In genomic region chr2:163491351-163491750, GRCm38 (mm10) we compare ENCODE assay signal across 22 mouse cellular contexts. TPM values are rescaled to one million over a fixed set of nuclear protein-coding genes. Genes with fewer than 3 reads are reported as not detected.
DNase-seq lines count a peak whose midpoint lies in the region; ATAC-seq and TF ChIP-seq lines count a peak whose summit lies in the region.
"Had no signal": no experiment of that assay in that cellular context is flagged by ENCODE, and none has a peak within 500 bp of the region (broad histone marks: within the 10 kb centered on the region; RNA-seq: fewer than 3 reads in every experiment).

No protein-coding gene starts in this region.

- no peaks in the 10 kb centered on the region for H3K36me3 ChIP-seq in hindbrain, postnatal 0 days (ENCODE audit: insufficient read depth, low read length)
- no peaks in the 10 kb centered on the region for H3K36me3 ChIP-seq in hindbrain, embryonic 13.5 days
- no peaks in the 10 kb centered on the region for H3K36me3 ChIP-seq in midbrain, embryonic 13.5 days
- H3K36me3 ChIP-seq in midbrain, embryonic 11.5 days (ENCODE audit: control insufficient read depth, insufficient read depth, low read length): no peaks in the 10 kb centered on the region
- no peaks in the 10 kb centered on the region for H3K36me3 ChIP-seq in forebrain, embryonic 16.5 days (ENCODE audit: control insufficient read depth, insufficient read depth)
- H3K36me3 ChIP-seq: limb, embryonic 15.5 days; stomach, embryonic 15.5 days had no signal

- 0 out of 2 replicates have a peak, but pooled peaks cover 3% of the 10 kb centered on the region for H3K4me1 ChIP-seq in hindbrain, postnatal 0 days (ENCODE audit: insufficient read depth, low read length)
- peaks cover 14% of the 10 kb centered on the region; the same call in 1 of the 2 replicates for H3K4me1 ChIP-seq in hindbrain, embryonic 13.5 days (replicated peaks)
- H3K4me1 ChIP-seq in midbrain, embryonic 13.5 days (replicated peaks): peaks cover 10% of the 10 kb centered on the region; the same call in 1 of the 2 replicates
- H3K4me1 ChIP-seq in midbrain, embryonic 11.5 days (ENCODE audit: control insufficient read depth, insufficient read depth, low read length): no peaks in the 10 kb centered on the region
- peaks cover 5% of the 10 kb centered on the region for H3K4me1 ChIP-seq in forebrain, embryonic 16.5 days (replicated peaks; ENCODE audit: control insufficient read depth, insufficient read depth, low read length)

- no peaks in the 10 kb centered on the region for H3K27me3 ChIP-seq in hindbrain, postnatal 0 days (ENCODE audit: insufficient read depth, low read length)
- H3K27me3 ChIP-seq in hindbrain, embryonic 13.5 days: no peaks in the 10 kb centered on the region
- no peaks in the 10 kb centered on the region for H3K27me3 ChIP-seq in midbrain, embryonic 13.5 days
- H3K27me3 ChIP-seq in midbrain, embryonic 11.5 days (ENCODE audit: control insufficient read depth, insufficient read depth, low read length): no peaks in the 10 kb centered on the region
- no peaks in the 10 kb centered on the region for H3K27me3 ChIP-seq in forebrain, embryonic 16.5 days (replicated peaks; ENCODE audit: control insufficient read depth, insufficient read depth, low read length)
- H3K27me3 ChIP-seq: limb, embryonic 15.5 days; stomach, embryonic 15.5 days had no signal

- no peak overlapping the region for H3K9ac ChIP-seq in hindbrain, postnatal 0 days (replicated peaks; ENCODE audit: low read length)
- H3K9ac ChIP-seq in hindbrain, embryonic 13.5 days: no peak overlapping the region; the same call in 1 of the 2 replicates
- H3K9ac ChIP-seq in midbrain, embryonic 13.5 days (replicated peaks): no peak overlapping the region
- H3K9ac ChIP-seq in midbrain, embryonic 11.5 days (ENCODE audit: low read length): no peak overlapping the region
- no peak overlapping the region for H3K9ac ChIP-seq in forebrain, embryonic 16.5 days (replicated peaks; ENCODE audit: low read depth, low read length)
- H3K9ac ChIP-seq: limb, embryonic 15.5 days; liver, postnatal 0 days; stomach, embryonic 15.5 days had no signal

- no peak overlapping the region for H3K4me2 ChIP-seq in hindbrain, postnatal 0 days (ENCODE audit: low read depth, low read length)
- H3K4me2 ChIP-seq in hindbrain, embryonic 13.5 days: no peak overlapping the region
- no peak overlapping the region for H3K4me2 ChIP-seq in midbrain, embryonic 13.5 days (replicated peaks)
- H3K4me2 ChIP-seq in midbrain, embryonic 11.5 days: no peak overlapping the region
- no peak overlapping the region for H3K4me2 ChIP-seq in forebrain, embryonic 16.5 days (ENCODE audit: low read length)
- H3K4me2 ChIP-seq: limb, embryonic 15.5 days; stomach, embryonic 15.5 days had no signal

- no peaks in the 10 kb centered on the region for H3K9me3 ChIP-seq in hindbrain, postnatal 0 days (ENCODE audit: low read length)
- no peaks in the 10 kb centered on the region for H3K9me3 ChIP-seq in hindbrain, embryonic 13.5 days
- H3K9me3 ChIP-seq in midbrain, embryonic 13.5 days: no peaks in the 10 kb centered on the region
- no peaks in the 10 kb centered on the region for H3K9me3 ChIP-seq in midbrain, embryonic 11.5 days (ENCODE audit: control insufficient read depth, low read length)
- no peaks in the 10 kb centered on the region for H3K9me3 ChIP-seq in forebrain, embryonic 16.5 days (ENCODE audit: control insufficient read depth, low read length)
- H3K9me3 ChIP-seq: limb, embryonic 15.5 days; stomach, embryonic 15.5 days had no signal

- peak; percentile 64 for ATAC-seq in hindbrain, postnatal 0 days
- no peak for ATAC-seq in hindbrain, embryonic 13.5 days (ENCODE audit: low FRiP score)
- ATAC-seq in midbrain, embryonic 13.5 days: 0 out of 2 replicates have a peak, but pooled peaks have one; percentile 45
- ATAC-seq in midbrain, embryonic 11.5 days (ENCODE audit: low FRiP score): no peak
- peak; percentile 43; the same call in 1 of the 2 replicates for ATAC-seq in forebrain, embryonic 16.5 days
- ATAC-seq: liver, postnatal 0 days had no signal

- no peak for TF ChIP-seq CTCF in hindbrain, postnatal 0 days (IDR thresholded peaks at IDR 0.05; ENCODE audit: low read depth)

- H3K4me3 ChIP-seq in hindbrain, postnatal 0 days (ENCODE audit: low read length): no peak overlapping the region
- no peak overlapping the region for H3K4me3 ChIP-seq in hindbrain, embryonic 13.5 days
- no peak overlapping the region for H3K4me3 ChIP-seq in midbrain, embryonic 13.5 days (replicated peaks)
- no peak overlapping the region for H3K4me3 ChIP-seq in midbrain, embryonic 11.5 days (ENCODE audit: low read depth, low read length)
- H3K4me3 ChIP-seq in forebrain, embryonic 16.5 days (replicated peaks; ENCODE audit: low read length): no peak overlapping the region
- H3K4me3 ChIP-seq: layer of hippocampus, adult 2 months; limb, embryonic 15.5 days; megakaryocyte, embryonic 14.5 days; stomach, embryonic 15.5 days had no signal

- no peak overlapping the region for H3K27ac ChIP-seq in hindbrain, postnatal 0 days
- no peak overlapping the region for H3K27ac ChIP-seq in hindbrain, embryonic 13.5 days
- H3K27ac ChIP-seq in midbrain, embryonic 13.5 days: no peak overlapping the region
- H3K27ac ChIP-seq in midbrain, embryonic 11.5 days (ENCODE audit: low read depth, low read length): no peak overlapping the region
- no peak overlapping the region for H3K27ac ChIP-seq in forebrain, embryonic 16.5 days (ENCODE audit: low read length)
- H3K27ac ChIP-seq: layer of hippocampus, adult 2 months; limb, embryonic 15.5 days; stomach, embryonic 15.5 days had no signal

- peak; percentile 13 for DNase-seq in embryo, embryonic 11 days
- no peak for DNase-seq in embryo, embryonic 9.5 days (ENCODE audit: extremely low spot score)
- peak; percentile 57 for DNase-seq in hindbrain, postnatal 0 days (ENCODE audit: low spot score)
- no peak for DNase-seq in midbrain, embryonic 11.5 days (ENCODE audit: low spot score, missing footprints)
- no peak for DNase-seq in adrenal gland, postnatal 14 days
- DNase-seq: adrenal gland, adult 2 months; cerebellum, adult 2 months; gastrocnemius, postnatal 36 days; kidney, adult 9 months; liver, postnatal 0 days; lung, postnatal 14 days had no signal

- 45% methylated on average over 7 of the region's 7 CpGs for WGBS in hindbrain, postnatal 0 days
- 59% methylated on average over 7 of the region's 7 CpGs for WGBS in hindbrain, embryonic 13.5 days
- 69% methylated on average over 7 of the region's 7 CpGs for WGBS in midbrain, embryonic 13.5 days
- 69% methylated on average over 7 of the region's 7 CpGs for WGBS in midbrain, embryonic 11.5 days
- WGBS in forebrain, embryonic 16.5 days: 59% methylated on average over 7 of the region's 7 CpGs

RNA-seq across cellular contexts. Expression of gene R3hdml, which starts 0.8 kb away (rescaled TPM):
- 0.73 and 2.1 TPM in 2 replicates for total RNA-seq in hindbrain, postnatal 0 days (2014; rRNA removed)
- polyA plus RNA-seq in hindbrain, postnatal 0 days (2015; fragmentation: Nextera tagmentation; extraction: Ambion mirVana): 1.0 TPM in 2 replicates
- polyA plus RNA-seq in hindbrain, embryonic 13.5 days (2015; fragmentation: Nextera tagmentation; extraction: Ambion mirVana): not detected in 2 replicates
- 0.18 TPM in 1 of 2 replicates, not detected in the other for polyA plus RNA-seq in midbrain, embryonic 13.5 days (2015; fragmentation: Nextera tagmentation; extraction: Ambion mirVana)
- polyA plus RNA-seq in midbrain, embryonic 11.5 days (2014; fragmentation: Nextera tagmentation; extraction: Ambion mirVana): not detected in 2 replicates
- not detected in 2 replicates for polyA plus RNA-seq in forebrain, embryonic 16.5 days (2015; fragmentation: Nextera tagmentation; extraction: Ambion mirVana)
- total RNA-seq in adrenal gland, postnatal 14 days (2021): not detected in 2 replicates
- total RNA-seq: adrenal gland, adult 2 months; CH12.LX; gastrocnemius, postnatal 36 days; layer of hippocampus, adult 2 months; left cerebral cortex, adult 18-20 months had no signal
- polyA plus RNA-seq: adrenal gland, adult 2 months; cerebellum, adult 2 months; heart, postnatal 0 days; liver, postnatal 0 days; spleen, adult 2 months had no signal

RNA-seq across cellular contexts. Expression of gene Hnf4a, which starts 15.3 kb away (rescaled TPM):
- 0.05 TPM in 1 of 2 replicates, not detected in the other for total RNA-seq in hindbrain, postnatal 0 days (2014; rRNA removed)
- not detected in 2 replicates for polyA plus RNA-seq in hindbrain, postnatal 0 days (2015; fragmentation: Nextera tagmentation; extraction: Ambion mirVana)
- polyA plus RNA-seq in hindbrain, embryonic 13.5 days (2015; fragmentation: Nextera tagmentation; extraction: Ambion mirVana): 0.09 TPM in 1 of 2 replicates, not detected in the other
- polyA plus RNA-seq in midbrain, embryonic 13.5 days (2015; fragmentation: Nextera tagmentation; extraction: Ambion mirVana): not detected in 2 replicates
- not detected in 2 replicates for polyA plus RNA-seq in midbrain, embryonic 11.5 days (2014; fragmentation: Nextera tagmentation; extraction: Ambion mirVana)
- 0.08 TPM in 1 of 2 replicates, not detected in the other for polyA plus RNA-seq in forebrain, embryonic 16.5 days (2015; fragmentation: Nextera tagmentation; extraction: Ambion mirVana)
- 2.0 and 28.1 TPM in 2 replicates for total RNA-seq in adrenal gland, postnatal 14 days (2021)
- total RNA-seq: CH12.LX; gastrocnemius, postnatal 36 days; layer of hippocampus, adult 2 months; left cerebral cortex, adult 18-20 months had no signal
- polyA plus RNA-seq: heart, postnatal 0 days had no signal

RNA-seq across cellular contexts. Expression of gene Fitm2, which starts 18.9 kb away (rescaled TPM):
- 26.5 and 33.2 TPM in 2 replicates for total RNA-seq in hindbrain, postnatal 0 days (2014; rRNA removed)
- polyA plus RNA-seq in hindbrain, postnatal 0 days (2015; fragmentation: Nextera tagmentation; extraction: Ambion mirVana): 14.9 and 15.1 TPM in 2 replicates
- polyA plus RNA-seq in hindbrain, embryonic 13.5 days (2015; fragmentation: Nextera tagmentation; extraction: Ambion mirVana): 14.0 and 14.1 TPM in 2 replicates
- polyA plus RNA-seq in midbrain, embryonic 13.5 days (2015; fragmentation: Nextera tagmentation; extraction: Ambion mirVana): 12.1 and 12.7 TPM in 2 replicates
- polyA plus RNA-seq in midbrain, embryonic 11.5 days (2014; fragmentation: Nextera tagmentation; extraction: Ambion mirVana): 9.3 and 9.6 TPM in 2 replicates
- polyA plus RNA-seq in forebrain, embryonic 16.5 days (2015; fragmentation: Nextera tagmentation; extraction: Ambion mirVana): 13.0 and 15.4 TPM in 2 replicates
- 82.3 and 91.4 TPM in 2 replicates for total RNA-seq in adrenal gland, postnatal 14 days (2021)

RNA-seq across cellular contexts. Expression of gene Gdap1l1, which starts 53.1 kb away (rescaled TPM):
- total RNA-seq in hindbrain, postnatal 0 days (2014; rRNA removed): 132 and 149 TPM in 2 replicates
- polyA plus RNA-seq in hindbrain, postnatal 0 days (2015; fragmentation: Nextera tagmentation; extraction: Ambion mirVana): 120 and 123 TPM in 2 replicates
- 121 and 129 TPM in 2 replicates for polyA plus RNA-seq in hindbrain, embryonic 13.5 days (2015; fragmentation: Nextera tagmentation; extraction: Ambion mirVana)
- polyA plus RNA-seq in midbrain, embryonic 13.5 days (2015; fragmentation: Nextera tagmentation; extraction: Ambion mirVana): 114 and 121 TPM in 2 replicates
- polyA plus RNA-seq in midbrain, embryonic 11.5 days (2014; fragmentation: Nextera tagmentation; extraction: Ambion mirVana): 42.8 and 42.9 TPM in 2 replicates
- 103 and 124 TPM in 2 replicates for polyA plus RNA-seq in forebrain, embryonic 16.5 days (2015; fragmentation: Nextera tagmentation; extraction: Ambion mirVana)
- total RNA-seq in adrenal gland, postnatal 14 days (2021): 5.4 TPM in 2 replicates
- total RNA-seq: CH12.LX; gastrocnemius, postnatal 36 days had no signal
- polyA plus RNA-seq: heart, postnatal 0 days; liver, postnatal 0 days had no signal

Comparison
In these comparisons a context has a peak if more than half of its experiments do, and no peak if none do; other contexts are left out.
1. DNase-seq: peak in embryo, embryonic 11 days (single experiment) and hindbrain, postnatal 0 days (single experiment); none in embryo, embryonic 9.5 days (single experiment), midbrain, embryonic 11.5 days (single experiment) and adrenal gland, postnatal 14 days (single experiment).
2. ATAC-seq: peak in hindbrain, postnatal 0 days (single experiment), midbrain, embryonic 13.5 days (single experiment) and forebrain, embryonic 16.5 days (single experiment); none in hindbrain, embryonic 13.5 days (single experiment) and midbrain, embryonic 11.5 days (single experiment).